Mouse (Mus musculus) midbrain, embryonic 13.5 days (tissue): Measurements from ENCODE around the gene Pptc7. TPM values are rescaled to one million over a fixed set of nuclear protein-coding genes. Genes with fewer than 3 reads are reported as not detected.

ENCODE experiments used
- ATAC-seq: fragments of 200-750 bp; cut with Nextera tagmentation; 2 replicates; pipeline ENCODE4 v1.8.0; 2017; ENCODE audit warnings: mild to moderate bottlenecking, moderate TSS enrichment, moderate library complexity
- H3K27ac ChIP-seq: fragments of 300-500 bp; sonication (generic); 2 replicates; pipeline ENCODE4 v1.5.1; 2015; ENCODE audit warnings: inconsistent platforms, mild to moderate bottlenecking, moderate library complexity
- H3K27me3 ChIP-seq: fragments of 300-500 bp; sonication (generic); 2 replicates; pipeline ENCODE4 v1.6.1; 2015; ENCODE audit warnings: mild to moderate bottlenecking, inconsistent platforms
- H3K36me3 ChIP-seq: fragments of 300-500 bp; sonication (generic); 2 replicates; pipeline ENCODE4 v1.6.1; 2015; ENCODE audit warnings: mild to moderate bottlenecking, inconsistent platforms
- H3K4me1 ChIP-seq: fragments of 300-500 bp; sonication (generic); replicated peaks from 2 replicates; pipeline ENCODE4 v1.6.1; 2015; ENCODE audit warnings: inconsistent platforms
- H3K4me2 ChIP-seq: fragments of 300-500 bp; sonication (generic); replicated peaks from 2 replicates; pipeline ENCODE4 v1.6.1; 2015; ENCODE audit warnings: moderate library complexity, mild to moderate bottlenecking, inconsistent platforms
- H3K4me3 ChIP-seq: fragments of 300-500 bp; sonication (generic); replicated peaks from 2 replicates; pipeline ENCODE4 v1.5.1; 2015; ENCODE audit warnings: mild to moderate bottlenecking, inconsistent platforms
- H3K9ac ChIP-seq: fragments of 300-500 bp; sonication (generic); replicated peaks from 2 replicates; pipeline ENCODE4 v1.6.1; 2015; ENCODE audit warnings: mild to moderate bottlenecking, inconsistent platforms
- H3K9me3 ChIP-seq: fragments of 300-500 bp; sonication (generic); 2 replicates; pipeline ENCODE4 v1.6.1; 2016; ENCODE audit warnings: mild to moderate bottlenecking, inconsistent platforms
- WGBS: fragments of 180-500 bp; shearing (Covaris S2); methylation state at CpG from one replicate; pipeline ENCODE4 v1.1.7; 2015; 5-methylcytosine and 5-hydroxymethylcytosine counted together
- polyA plus RNA-seq: library from polyadenylated mRNA; unstranded; fragments of >200 nt; fragmentation: Nextera tagmentation; extraction: Ambion mirVana; gene quantifications from 2 replicates; pipeline ENCODE4 v1.2.1, GENCODE M21; 2015

The Pptc7 gene
- polyA plus RNA-seq, 1 experiment from 2014 or later: 9.1 TPM

DNA sequence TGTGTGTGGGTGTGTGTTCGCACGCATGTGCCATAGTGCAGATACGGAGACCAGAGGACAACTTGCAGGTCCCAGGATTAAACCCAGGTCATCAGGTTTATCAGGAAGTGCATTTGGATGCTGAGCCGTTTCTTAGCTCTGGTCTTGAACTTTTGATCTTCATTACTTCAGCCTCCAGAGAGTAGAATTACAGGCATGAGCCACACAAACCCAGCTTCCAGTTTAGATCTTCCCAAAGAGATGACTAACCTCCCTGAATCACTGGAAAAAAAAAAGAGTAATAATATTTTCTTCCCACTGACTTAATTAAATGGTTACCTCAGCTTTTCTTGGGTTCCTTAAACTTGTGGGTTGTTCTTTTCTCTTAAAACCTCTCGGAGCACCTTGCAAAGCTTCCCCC is 11.3 kb upstream of the Pptc7 start:
- 88% methylated on average over 5 of the region's 5 CpGs for WGBS
- Histone ChIP-seq H3K27me3 (no peaks in the 10 kb centered on the region), H3K4me3 (no peak overlapping the region), H3K4me2 (no peak overlapping the region), H3K27ac (no peak overlapping the region), H3K9ac (no peak overlapping the region), H3K4me1 (peaks cover 6% of the 10 kb centered on the region; the same call in 1 of the 2 replicates), H3K9me3 (no peaks in the 10 kb centered on the region), H3K36me3 (no peaks in the 10 kb centered on the region)
- no peak for ATAC-seq

DNA sequence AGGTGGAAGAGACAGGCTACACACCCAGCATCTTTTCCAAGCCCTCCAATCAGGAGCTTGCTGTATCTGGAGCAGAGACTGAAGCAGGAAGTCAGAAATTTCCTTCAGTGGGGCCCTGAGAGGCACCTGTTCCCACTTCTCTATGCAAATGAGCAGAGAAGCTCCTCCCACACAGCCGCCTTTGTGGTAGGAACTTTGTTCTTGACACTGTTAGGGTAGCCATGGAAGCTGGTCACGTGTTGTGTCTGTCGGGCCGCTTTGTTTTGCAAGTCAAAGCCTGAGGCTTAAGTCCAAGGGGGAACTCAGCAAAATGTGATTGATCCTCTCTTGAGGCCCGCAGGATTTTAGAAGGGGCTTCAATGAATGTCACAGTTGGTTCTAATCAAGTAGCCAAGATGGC is 9.4 kb upstream of the Pptc7 start:
- H3K9me3 ChIP-seq: no peaks in the 10 kb centered on the region
- no peak for ATAC-seq
- no peak overlapping the region for H3K4me2 ChIP-seq
- no peaks in the 10 kb centered on the region for H3K36me3 ChIP-seq
- no peak overlapping the region for H3K4me3 ChIP-seq
- H3K4me1 ChIP-seq: peaks cover 6% of the 10 kb centered on the region; the same call in 1 of the 2 replicates
- WGBS: 13% methylated on average over 5 of the region's 5 CpGs
- no peak overlapping the region for H3K9ac ChIP-seq
- no peaks in the 10 kb centered on the region for H3K27me3 ChIP-seq
- H3K27ac ChIP-seq: no peak overlapping the region

DNA sequence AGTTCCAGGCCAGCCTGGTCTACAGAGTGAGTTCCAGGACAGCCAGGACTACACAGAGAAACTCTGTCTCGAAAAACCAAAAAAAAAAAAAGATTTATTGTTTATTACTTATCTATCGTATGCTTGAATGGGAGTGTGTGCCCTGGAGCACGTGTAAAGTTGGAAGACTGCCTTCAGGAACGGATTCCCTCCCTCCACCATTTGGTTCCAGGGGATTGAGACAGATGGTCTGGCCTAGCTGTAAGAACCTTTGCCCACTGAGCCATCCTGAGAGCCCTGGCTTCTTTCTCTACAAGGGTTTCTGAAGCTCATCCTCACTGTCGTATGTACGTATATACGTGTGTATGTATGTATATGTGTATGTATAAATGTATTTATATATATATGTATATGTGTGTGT is 5.2 kb upstream of the Pptc7 start:
- Histone ChIP-seq H3K9me3 (no peaks in the 10 kb centered on the region), H3K27me3 (no peaks in the 10 kb centered on the region), H3K9ac (no peak overlapping the region), H3K4me1 (peaks cover 9% of the 10 kb centered on the region; the same call in 1 of the 2 replicates), H3K27ac (no peak overlapping the region), H3K4me3 (no peak overlapping the region), H3K4me2 (no peak overlapping the region), H3K36me3 (no peaks in the 10 kb centered on the region)
- WGBS: 91% methylated on average over 7 of the region's 7 CpGs
- no peak for ATAC-seq

DNA sequence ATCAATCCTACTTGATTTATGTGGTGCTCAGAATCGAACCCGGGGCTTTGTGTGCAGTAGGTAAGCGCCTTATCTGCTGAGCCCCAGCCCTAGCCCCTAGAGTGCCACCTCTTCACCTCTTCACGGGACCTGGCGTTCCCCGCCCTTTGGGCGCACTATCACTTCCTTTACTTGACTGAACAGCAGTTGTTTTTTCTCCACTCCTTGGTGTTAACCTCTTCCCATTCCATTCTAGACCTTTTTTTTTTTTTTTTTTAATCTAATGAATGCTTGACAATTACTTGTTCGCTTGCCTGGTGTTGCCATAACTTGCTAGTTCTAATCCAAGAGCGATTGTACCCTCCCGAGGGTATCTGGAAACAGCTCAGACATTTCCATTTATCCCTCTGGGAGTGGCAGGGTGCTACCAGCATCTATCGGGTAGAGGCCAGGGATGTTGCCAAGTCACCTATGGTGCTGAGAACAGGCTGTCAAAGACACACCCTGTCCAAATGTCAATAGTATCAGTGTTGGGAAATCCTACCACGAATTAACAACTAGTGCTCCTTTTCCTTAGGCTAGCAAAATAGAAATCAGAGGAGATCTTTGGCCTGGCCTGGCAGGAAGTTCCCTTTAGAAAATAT is 4.3 kb upstream of the Pptc7 start:
- H3K9me3 ChIP-seq: no peaks in the 10 kb centered on the region
- H3K9ac ChIP-seq: no peak overlapping the region
- H3K27me3 ChIP-seq: no peaks in the 10 kb centered on the region
- no peak for ATAC-seq
- H3K4me2 ChIP-seq: no peak overlapping the region
- WGBS: 86% methylated on average over 12 of the region's 12 CpGs
- no peak overlapping the region for H3K4me3 ChIP-seq
- H3K4me1 ChIP-seq: peaks cover 4% of the 10 kb centered on the region; the same call in 1 of the 2 replicates
- no peaks in the 10 kb centered on the region for H3K36me3 ChIP-seq
- H3K27ac ChIP-seq: no peak overlapping the region

DNA sequence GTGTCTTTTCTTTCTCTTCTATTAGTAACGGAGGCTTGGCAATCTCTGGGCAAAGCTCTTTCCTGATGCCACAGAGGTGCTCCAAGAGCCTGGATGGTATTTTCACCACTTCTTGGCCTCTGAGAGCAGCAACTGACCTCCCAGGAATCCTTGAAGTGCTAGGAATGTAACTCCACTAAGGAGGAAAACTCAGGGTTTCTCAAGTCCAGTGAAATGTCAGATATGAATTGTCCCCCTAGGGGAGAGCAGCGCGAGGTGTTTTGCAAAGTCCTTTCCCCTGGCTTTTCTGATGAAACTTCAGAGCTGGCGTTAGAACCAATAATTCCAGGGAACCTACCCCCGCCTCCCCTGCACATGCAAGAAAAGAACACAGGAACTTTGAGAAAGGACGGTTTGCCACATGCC is 3.7 kb upstream of the Pptc7 start:
- Histone ChIP-seq H3K36me3 (no peaks in the 10 kb centered on the region), H3K27ac (no peak overlapping the region), H3K9me3 (no peaks in the 10 kb centered on the region), H3K9ac (no peak overlapping the region), H3K4me2 (no peak overlapping the region), H3K27me3 (no peaks in the 10 kb centered on the region), H3K4me3 (no peak overlapping the region), H3K4me1 (peaks cover 7% of the 10 kb centered on the region)
- no peak for ATAC-seq
- WGBS: 54% methylated on average over 6 of the region's 6 CpGs

DNA sequence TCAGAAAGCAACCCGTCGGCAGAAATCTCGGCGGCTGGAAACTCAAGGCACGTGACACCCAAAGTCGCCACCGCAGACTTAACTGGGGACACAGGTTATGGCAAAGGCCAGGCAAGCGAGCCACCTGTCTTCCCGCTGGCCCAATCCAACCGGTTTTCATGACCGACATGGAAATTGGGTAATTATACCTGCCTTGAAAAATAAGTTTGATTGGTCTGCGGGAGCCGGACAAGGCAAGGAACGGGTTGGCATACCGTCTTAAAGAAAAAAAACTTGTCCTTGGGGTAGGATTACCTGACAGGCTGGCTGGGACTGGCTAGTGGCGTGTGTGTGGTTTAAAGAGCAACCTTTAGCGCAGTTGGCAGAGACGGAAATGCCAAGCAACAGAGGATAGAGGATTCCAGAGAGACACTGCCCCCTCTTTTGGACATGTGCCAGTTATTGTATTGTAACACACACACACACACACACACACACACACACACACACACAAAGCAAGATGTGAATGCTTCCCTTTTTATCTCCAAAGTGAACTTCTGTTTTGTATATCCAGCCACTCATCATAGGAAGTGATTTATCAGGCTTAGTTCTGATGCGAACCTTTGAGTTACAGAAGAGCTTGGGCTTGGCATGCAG is 3.2 kb upstream of the Pptc7 start:
- H3K27me3 ChIP-seq: no peaks in the 10 kb centered on the region
- no peak overlapping the region for H3K4me2 ChIP-seq
- H3K9ac ChIP-seq: no peak overlapping the region
- no peak overlapping the region for H3K4me3 ChIP-seq
- whole genome bisulfite sequencing: 40% methylated on average over 19 of the region's 19 CpGs
- H3K27ac ChIP-seq: no peak overlapping the region
- H3K9me3 ChIP-seq: no peaks in the 10 kb centered on the region
- no peak for ATAC-seq
- peaks cover 12% of the 10 kb centered on the region for H3K4me1 ChIP-seq
- no peaks in the 10 kb centered on the region for H3K36me3 ChIP-seq

DNA sequence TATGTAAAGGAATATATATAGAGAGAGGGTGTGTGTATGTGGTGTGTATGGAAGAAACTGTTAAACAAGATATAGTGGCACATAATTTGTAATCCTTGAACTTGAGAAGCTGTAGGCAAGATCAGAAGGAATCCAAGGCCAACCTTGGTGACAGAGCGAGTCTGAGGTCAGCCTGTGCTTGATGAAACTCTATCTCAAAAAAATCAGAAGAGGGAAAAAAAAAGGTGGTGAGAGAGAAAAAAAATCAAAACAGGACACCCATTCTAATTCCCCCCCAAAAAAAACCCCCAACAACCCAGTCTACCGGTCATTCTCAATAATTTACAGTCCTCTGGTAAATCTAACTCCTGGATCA is 360 bp upstream of the Pptc7 start:
- Histone ChIP-seq H3K4me3 (peak overlapping the region; percentile 95), H3K9ac (no peak overlapping the region), H3K27ac (no peak overlapping the region), H3K36me3 (peaks cover 18% of the 10 kb centered on the region), H3K9me3 (no peaks in the 10 kb centered on the region), H3K4me1 (peaks cover 27% of the 10 kb centered on the region), H3K27me3 (no peaks in the 10 kb centered on the region), H3K4me2 (peak overlapping the region; percentile 99)
- ATAC-seq: no peak
- WGBS: 33% methylated on average over 2 of the region's 2 CpGs

DNA sequence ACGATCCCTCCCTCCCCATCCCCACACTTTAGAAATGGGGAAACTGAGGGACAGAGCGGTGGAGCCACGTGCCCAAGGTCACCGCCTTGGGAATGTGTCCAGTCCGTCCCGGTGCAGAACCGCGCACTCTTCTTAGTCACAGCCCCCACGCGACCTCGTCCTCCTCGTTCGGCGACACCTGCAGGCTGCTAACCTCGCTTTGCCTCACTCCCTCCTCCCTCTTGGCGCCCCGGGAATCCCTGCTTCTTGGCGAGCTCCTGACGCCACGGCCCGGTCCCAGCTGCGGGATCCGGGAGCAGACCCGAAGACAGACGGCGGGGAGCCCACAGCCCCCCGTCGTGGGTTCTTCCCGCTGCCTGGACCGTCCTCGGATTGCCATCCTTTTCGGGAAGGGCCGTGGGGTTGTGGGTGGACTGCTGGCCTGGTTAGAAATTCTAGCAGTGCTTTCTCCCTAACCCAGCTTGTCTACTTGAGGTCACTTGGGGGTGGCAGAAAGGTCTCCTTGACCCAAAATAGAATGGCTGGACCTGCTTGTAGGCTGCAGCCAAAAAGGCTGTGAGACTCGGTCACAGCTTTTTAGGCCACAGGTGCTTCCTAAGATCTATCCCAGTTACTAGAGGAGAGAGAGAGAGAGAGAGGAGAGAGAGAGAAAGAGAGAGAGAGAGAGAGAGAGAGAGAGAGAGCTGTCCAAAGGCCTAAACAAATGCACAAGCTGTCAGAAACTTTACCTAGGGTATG is 1.0 kb downstream of the Pptc7 start:
- no peaks in the 10 kb centered on the region for H3K9me3 ChIP-seq
- peak overlapping the region; percentile 90 for H3K9ac ChIP-seq
- H3K4me1 ChIP-seq: peaks cover 27% of the 10 kb centered on the region
- no peaks in the 10 kb centered on the region for H3K27me3 ChIP-seq
- peak; percentile 40 for ATAC-seq
- WGBS: 1% methylated on average over 34 of the region's 34 CpGs
- peaks cover 21% of the 10 kb centered on the region for H3K36me3 ChIP-seq
- peak overlapping the region; percentile 99 for H3K4me2 ChIP-seq
- H3K27ac ChIP-seq: peak overlapping the region; percentile 92
- H3K4me3 ChIP-seq: peak overlapping the region; percentile 95

DNA sequence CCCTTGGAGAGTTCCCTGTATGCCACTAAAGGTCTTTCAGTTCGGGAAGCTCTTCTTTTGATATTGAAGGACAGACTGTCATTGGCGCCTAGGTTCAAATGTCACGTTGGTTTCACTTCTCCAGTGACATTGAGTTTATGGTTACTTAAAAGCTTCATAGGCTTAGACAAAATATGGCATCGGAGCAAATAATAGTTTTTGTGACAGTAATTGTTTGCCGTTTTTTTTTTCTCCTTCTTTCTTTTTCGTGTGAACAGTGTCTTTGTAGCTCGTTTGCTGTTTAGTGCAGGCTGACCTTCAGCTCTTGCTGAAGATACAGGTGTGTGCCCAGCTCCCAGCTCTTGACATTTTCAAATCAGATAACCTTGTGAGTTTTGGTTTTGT is 1.6 kb downstream of the Pptc7 start:
- 64% methylated on average over 7 of the region's 7 CpGs for WGBS
- peaks cover 27% of the 10 kb centered on the region for H3K4me1 ChIP-seq
- peak overlapping the region; percentile 99 for H3K4me2 ChIP-seq
- peak overlapping the region; percentile 95 for H3K4me3 ChIP-seq
- H3K36me3 ChIP-seq: peaks cover 21% of the 10 kb centered on the region
- H3K27me3 ChIP-seq: no peaks in the 10 kb centered on the region
- H3K27ac ChIP-seq: no peak overlapping the region
- no peaks in the 10 kb centered on the region for H3K9me3 ChIP-seq
- no peak for ATAC-seq
- H3K9ac ChIP-seq: peak overlapping the region; percentile 90

DNA sequence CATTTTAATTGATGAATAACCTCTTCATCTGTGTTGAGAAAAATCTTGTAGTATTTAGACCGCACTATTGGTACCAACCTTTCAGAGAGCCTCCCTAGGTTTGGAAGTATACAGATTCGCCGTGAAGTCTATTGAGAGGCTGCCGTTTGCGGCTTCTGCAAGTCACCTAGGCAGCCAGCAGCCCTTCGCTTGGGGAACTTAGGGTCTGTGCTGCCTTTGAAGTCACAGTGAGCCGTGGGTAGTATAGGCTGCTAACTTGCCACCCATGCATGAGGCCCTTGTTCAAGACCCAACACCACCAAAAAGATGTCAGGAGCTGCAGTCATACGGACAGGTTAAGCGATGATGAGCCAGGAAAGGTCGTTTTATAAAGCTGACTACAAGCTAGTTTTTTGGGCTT is 2.0 kb downstream of the Pptc7 start:
- no peaks in the 10 kb centered on the region for H3K27me3 ChIP-seq
- H3K9me3 ChIP-seq: no peaks in the 10 kb centered on the region
- H3K4me1 ChIP-seq: peaks cover 30% of the 10 kb centered on the region
- peak overlapping the region; percentile 99 for H3K4me2 ChIP-seq
- H3K9ac ChIP-seq: peak overlapping the region; percentile 90; the same call in 1 of the 2 replicates
- H3K27ac ChIP-seq: no peak overlapping the region
- H3K4me3 ChIP-seq: peak overlapping the region; percentile 95; the same call in 1 of the 2 replicates
- peaks cover 21% of the 10 kb centered on the region for H3K36me3 ChIP-seq
- 89% methylated on average over 10 of the region's 10 CpGs for WGBS
- no peak for ATAC-seq

DNA sequence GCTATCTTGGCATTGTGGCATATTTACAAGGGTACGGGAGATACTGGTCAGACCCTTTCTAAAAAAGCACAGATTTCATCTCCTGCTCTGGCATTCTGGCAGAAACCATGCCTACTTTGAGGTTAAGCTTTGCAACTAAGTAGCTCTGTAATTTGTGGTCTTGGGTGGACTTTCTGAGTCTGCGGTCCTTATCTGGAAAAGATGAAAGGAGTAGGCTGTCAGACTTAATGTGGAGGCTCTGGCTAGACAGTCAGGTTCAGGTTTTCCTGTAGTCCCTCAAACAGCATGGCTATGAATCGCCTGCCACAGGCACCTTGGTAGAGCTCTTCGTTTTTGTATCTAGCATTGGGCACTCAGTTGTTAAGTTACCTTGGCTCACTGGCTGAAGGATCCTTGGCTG is 2.9 kb downstream of the Pptc7 start:
- H3K27ac ChIP-seq: no peak overlapping the region
- H3K27me3 ChIP-seq: no peaks in the 10 kb centered on the region
- WGBS: 96% methylated on average over 4 of the region's 4 CpGs
- no peak overlapping the region for H3K9ac ChIP-seq
- H3K4me3 ChIP-seq: no peak overlapping the region
- H3K4me2 ChIP-seq: no peak overlapping the region
- ATAC-seq: no peak
- H3K9me3 ChIP-seq: no peaks in the 10 kb centered on the region
- peaks cover 21% of the 10 kb centered on the region for H3K36me3 ChIP-seq
- peaks cover 39% of the 10 kb centered on the region for H3K4me1 ChIP-seq

DNA sequence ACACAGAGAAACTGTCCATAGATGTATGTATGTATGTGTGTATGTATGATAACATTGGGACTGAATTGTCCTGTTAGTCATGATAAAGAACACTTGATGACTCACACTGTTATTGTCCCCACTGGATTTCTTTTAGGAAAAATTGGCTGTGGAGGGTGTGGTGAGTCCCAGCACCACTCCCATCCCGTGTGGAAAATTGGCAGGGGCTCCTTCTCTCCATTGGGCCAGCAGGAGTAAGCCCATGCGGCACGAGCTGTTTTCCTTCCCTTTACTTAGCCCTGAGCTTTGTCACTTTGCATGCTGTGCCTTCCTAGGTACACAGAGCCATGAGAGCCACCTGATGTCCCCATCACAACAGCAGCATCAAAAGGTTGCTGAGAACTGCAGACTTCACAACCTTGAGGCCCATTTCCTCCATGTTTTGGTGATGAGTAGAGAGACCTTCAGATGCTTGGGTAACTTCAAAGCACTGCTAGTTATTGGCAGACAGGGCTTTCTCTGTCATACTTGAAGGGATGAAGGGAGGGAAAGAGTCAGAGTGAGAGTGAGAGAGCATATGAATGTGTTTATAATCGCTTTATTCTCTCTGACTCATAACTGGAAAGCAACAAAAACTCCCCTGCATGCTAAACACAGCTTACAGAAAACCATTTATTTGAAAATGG is 4.1 kb downstream of the Pptc7 start:
- 90% methylated on average over 4 of the region's 4 CpGs for WGBS
- Histone ChIP-seq H3K4me2 (no peak overlapping the region), H3K4me1 (peaks cover 51% of the 10 kb centered on the region), H3K9ac (no peak overlapping the region), H3K27me3 (no peaks in the 10 kb centered on the region), H3K4me3 (no peak overlapping the region), H3K36me3 (peaks cover 21% of the 10 kb centered on the region), H3K9me3 (no peaks in the 10 kb centered on the region), H3K27ac (no peak overlapping the region)
- ATAC-seq: no peak
